Mouse (Mus musculus) left cerebral cortex, adult 11 months (tissue): ENCODE measurements around the gene Prss8.

Experiments
- DNase-seq: peaks from one replicate; pipeline ENCODE4 v3.0.0; 2022; ENCODE audit warnings: low spot score

Gene Prss8

DNA sequence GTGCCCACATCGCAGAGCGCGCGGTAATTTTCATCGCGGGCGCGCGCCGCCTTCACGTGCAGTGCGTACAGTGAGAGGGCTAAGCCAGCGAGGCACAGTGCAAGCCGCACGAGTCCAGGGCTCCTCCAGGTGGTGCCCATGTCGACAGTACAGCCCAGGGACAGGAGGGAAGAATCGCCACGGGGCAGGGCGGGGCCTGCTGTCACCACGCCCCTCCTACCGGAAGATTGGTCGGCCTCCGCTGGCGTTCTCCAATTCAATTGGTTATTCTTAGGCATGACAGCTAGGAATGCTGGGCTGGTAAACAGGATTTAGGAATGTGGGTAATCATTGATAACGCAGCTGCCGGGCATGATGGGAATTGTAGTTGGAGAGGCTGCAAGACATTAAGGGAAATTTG is 34.5 kb downstream of the Prss8 start, which contains the start of the genes Gm21974 and Vkorc1:
Gm21974 (minus strand) TSS at position 13 of the 400 bp plus-strand sequence.
Vkorc1 (minus strand) TSS at position 176 of the 400 bp plus-strand sequence.
- DNase-seq = peak; percentile 94

DNA sequence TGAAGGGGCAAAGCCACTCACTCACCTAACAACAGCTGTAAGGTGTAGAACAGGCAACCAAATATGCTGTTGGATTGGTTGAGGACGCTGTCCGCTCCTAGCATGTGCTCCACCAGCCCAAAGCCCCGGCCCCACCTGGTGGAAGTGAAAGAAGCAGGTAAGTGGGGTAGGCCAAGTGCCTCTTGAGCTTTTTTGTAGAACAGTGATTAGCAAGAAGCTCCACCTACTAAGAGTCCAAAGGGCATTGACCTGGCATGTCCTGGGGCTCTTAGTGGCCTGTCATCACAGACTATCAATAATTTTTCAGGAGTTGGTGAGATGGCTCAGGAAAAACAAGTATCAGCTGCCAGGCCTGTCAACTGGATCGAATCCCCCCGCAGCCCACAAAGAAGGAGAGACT is 35.4 kb downstream of the Prss8 start:
- DNase-seq = no peak

DNA sequence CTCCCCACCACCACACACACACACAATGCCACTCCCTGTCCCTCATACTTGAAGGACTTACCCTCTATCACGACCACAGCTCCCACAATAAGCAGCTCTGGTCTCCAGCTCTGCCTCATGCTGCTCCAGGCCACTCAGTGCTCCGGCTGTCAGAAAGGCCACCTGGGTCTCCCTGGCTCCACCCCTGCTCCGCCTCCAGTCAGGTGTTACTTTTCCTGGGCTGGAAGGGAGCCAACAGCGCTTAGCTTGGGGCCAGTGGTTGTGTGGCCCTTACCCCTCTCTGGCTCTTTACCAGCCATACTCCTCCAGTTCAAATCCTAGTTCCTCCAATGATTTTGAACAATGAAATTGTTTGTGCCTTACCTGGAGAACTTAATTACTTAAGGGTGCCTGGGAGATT is 39.1 kb downstream of the Prss8 start, which contains the start of gene Prss53:
Prss53 (minus strand) TSS at position 173 of the 400 bp plus-strand sequence.
- no peak for DNase-seq

DNA sequence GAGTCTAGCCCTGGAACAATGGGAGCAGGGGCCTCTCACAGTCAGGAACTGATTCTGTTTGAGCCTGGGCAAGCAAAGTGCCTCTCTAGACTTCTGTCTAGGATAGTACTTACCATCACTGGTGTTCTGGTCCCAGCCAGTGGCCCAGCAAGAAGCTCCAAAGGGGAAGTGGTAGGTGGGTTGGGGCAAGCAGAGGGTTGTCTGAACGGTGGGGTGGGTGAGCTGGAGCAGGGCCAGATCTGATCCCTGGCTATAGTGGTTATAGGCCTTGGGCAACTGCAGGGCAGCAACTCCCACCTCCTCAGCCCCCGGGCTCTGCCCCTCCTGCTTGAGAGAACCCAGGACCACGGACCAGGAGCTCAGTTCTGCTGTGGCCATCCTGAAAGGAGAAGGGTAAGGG is 41.1 kb downstream of the Prss8 start:
- no peak for DNase-seq

DNA sequence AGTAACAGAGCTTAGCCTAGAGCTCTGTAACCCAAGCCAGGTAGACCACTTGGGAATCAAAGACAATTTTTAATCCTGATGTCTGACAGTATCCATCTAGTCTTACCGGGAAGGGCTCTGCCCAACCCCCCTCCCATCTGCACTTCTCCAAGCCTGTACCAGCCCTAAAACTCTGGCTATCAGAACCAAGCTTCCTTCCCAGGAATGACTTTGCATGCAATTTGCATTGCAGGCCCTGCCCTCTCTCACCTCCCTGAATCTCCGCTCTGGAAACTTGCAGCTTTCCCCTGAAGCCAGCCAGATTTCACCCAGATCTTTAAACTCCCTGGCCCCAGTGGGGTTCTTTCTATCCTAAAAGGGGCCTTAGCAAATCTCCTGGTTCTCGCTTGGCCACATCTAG is 42.1 kb downstream of the Prss8 start:
- no peak for DNase-seq

DNA sequence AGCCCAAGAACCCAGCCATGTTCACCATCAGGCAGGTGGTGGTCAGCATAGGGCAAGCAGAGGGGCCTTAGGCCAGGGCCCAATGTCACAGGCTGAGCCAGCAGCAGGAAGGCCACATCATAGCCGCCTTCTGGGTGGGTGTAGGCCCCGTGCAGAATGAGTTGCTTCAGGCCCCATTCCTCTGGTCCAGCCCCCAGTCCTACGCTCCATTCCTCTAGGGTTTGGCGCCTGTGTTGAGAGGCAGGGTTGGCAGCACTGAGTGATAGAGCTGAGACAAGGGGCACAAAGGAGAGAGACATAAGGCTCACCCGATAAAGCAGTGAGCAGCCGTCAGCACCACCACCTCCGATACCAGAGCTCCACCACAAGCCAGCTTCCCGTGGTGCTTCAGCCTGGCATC is 42.7 kb downstream of the Prss8 start:
- DNase-seq = no peak

DNA sequence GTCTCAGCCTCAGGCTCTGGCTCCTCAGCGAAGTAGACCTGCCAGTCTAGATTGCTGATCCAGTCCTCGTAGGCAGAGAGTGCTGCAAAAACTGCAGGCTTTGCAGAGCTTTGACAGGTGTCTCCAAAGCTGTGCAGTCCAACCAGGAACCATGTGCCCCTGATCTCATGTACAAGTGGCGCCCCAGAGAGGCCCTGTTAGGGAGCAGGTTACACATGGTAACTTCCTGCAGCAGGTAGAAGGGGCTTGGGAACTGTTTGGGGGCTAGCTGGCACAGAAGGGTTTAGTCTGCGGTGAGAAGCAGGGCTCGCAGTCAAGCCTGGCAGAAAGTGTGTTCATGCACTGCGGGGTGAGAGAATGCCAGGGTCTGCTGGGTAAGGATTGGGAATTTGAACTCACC is 43.4 kb downstream of the Prss8 start:
- no peak for DNase-seq

DNA sequence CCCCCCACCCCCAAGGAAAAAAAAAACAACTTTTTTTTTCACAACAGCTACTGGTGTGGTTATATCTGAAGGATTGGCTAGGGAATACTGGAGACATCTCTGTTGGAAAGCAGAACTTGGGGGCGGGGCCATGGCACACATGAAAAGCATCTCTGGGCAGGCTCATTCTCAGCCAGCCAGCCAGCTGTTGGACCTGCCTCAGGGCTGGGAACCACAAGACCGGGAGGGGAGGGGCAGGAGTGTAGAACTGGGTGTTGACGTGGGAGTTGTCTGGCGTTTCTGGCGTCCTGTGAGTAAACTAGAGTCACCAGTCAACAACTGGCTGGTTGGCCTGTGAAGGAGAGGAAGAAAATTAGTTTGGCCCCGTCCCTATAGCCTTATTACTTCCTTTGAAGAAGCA is 44.0 kb downstream of the Prss8 start:
- no peak for DNase-seq

DNA sequence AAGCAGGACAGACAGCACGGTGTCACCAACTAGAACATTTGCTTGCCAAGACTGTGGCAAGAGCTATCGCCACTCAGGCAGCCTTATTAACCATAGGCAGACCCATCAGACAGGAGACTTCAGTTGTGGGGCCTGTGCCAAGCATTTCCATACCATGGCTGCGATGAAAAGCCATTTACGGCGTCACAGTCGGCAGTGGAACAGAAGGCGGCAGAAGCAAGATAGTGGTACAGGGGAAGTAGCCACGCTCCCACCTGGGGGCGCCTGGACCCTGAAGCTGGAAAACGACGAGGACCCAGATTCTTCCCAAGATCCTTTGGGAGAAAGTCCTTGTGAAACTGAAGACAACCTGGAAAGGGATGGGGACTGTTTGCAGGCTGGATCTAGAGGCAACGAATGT is 49.5 kb downstream of the Prss8 start:
- no peak for DNase-seq

DNA sequence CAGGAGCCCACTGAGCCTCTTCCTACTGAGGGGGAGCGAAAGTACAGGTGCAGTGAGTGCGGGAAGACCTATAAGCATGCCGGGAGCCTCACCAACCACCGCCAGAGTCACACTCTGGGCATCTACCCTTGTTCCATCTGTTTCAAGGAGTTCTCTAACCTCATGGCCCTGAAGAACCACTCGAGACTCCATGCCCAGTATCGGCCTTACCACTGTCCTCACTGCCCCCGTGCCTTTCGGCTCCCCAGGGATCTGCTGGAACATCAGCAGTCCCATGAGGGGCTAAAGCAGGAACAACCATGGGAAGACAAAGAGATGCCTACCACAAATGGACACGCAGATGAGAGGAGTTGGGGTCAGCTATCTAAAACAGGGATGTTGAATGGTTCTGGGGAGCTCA is 50.6 kb downstream of the Prss8 start:
- DNase-seq = no peak

DNA sequence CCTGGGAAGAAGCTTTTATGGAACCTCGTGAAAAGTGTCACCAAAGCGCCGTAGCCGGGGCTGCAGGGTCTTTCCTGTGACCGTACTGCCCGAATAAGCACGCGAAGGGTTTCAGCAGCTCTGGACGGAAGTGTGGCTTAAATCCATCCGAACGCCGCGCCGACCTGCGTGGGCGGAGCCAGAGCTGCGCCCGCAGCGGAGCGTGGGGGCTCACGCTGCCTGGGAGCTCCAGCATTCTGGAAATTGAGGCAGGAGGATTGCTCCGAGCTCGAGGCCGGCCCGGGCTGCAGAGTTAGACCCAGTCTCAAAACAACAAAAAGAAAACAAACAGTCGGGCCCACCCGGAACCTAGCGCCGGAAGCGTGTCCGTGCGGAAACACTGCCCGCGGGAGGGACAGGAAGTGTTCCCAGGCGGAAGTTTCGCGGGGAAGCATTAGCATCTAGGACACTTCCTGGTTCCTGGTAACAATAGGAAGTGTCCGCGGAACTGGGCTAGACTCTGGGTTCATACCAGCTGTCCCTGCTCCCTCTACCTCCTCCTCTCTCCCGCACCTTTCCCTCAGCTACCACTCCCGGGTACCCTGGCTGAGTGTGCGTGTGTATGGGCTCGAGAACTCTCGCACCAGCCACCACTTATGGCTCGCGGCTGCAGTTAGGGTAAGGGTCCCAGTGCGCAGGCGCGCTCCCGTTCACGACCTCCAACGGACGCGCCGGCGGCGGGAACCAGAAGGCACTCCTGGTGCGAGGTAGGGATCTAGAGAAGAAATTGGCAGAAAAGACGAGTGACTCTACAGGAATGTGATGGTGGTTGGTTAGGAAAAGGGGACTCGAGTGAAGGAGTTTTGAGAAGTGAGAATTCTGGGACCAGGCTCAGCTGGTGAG is 53.2 kb downstream of the Prss8 start, which contains the start of gene Zfp668:
Zfp668 (minus strand) TSS at position 362 of the 882 bp plus-strand sequence.
- DNase-seq = peak; percentile 83

DNA sequence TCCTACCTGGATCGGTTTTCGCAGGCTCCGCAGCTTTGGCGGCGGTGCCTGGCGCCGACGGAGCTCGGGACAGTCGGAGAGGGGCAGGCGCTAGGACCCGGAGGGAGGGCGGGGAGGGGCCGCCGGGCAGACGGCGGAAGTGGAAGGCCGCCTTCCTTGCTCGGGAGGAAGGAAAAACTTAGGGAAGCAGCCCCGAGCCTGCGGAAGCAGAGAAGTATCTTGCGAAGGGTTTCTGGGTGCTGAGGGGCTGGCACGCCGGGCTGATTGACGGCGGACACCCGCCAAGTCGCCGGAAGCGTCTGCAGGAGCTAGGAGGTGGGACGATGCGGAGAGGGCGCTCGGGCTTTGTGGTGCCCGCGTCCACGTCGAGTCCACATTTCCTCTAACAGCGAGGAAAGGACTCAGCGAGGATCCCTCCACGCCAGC is 53.9 kb downstream of the Prss8 start, which contains the start of gene Zfp646:
Zfp646 (plus strand) TSS at position 181 of the 426 bp plus-strand sequence.
- DNase-seq = peak; percentile 53
